Mouse (Mus musculus): ENCODE data around the gene Mc3r. TPM values are rescaled to one million over a fixed set of nuclear protein-coding genes. Genes with fewer than 3 reads are reported as not detected.
A peak's percentile ranks its signal among the peaks of the same experiment; 100 is the strongest.

Mc3r gene
- polyA plus RNA-seq, 1 experiment = 0.29 TPM

- TF ChIP-seq POLR2A (IDR thresholded peaks at IDR 0.05; ENCODE audit: borderline replicate concordance, extremely low read depth, insufficient read depth, insufficient read length, poor library complexity, severe bottlenecking) (no peak), CTCF (IDR thresholded peaks at IDR 0.05; ENCODE audit: borderline replicate concordance, extremely low read depth, insufficient read depth, insufficient read length) (no peak)
- peak; percentile 26 for DNase-seq (ENCODE audit: low read depth)
Measured at GRCm38 (mm10) chr2:172222394-172222785, 25.9 kb upstream of the Mc3r start.

DNA sequence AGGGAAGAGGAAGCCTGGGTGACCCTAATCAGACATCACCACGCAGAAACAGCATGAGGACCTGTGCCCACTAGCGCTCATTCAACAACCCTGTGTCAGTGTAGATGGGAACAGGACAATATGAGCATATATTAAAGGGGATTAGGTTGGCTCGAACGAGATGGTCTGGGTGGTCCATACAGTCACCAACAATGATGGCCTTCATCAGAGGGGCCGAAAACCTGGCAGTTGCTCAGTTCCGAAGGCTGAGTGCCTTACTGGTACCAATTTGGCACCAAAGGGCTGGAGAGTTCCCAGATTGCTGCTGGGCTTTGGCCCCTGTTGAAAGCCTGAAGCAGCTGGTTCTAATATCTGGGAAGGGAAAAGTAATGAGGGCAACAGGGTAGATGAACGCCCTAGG is 25.4 kb upstream of the Mc3r start:
- TF ChIP-seq POLR2A (IDR thresholded peaks at IDR 0.05; ENCODE audit: borderline replicate concordance, extremely low read depth, insufficient read depth, insufficient read length, poor library complexity, severe bottlenecking) = no peak
- TF ChIP-seq CTCF (IDR thresholded peaks at IDR 0.05; ENCODE audit: borderline replicate concordance, extremely low read depth, insufficient read depth, insufficient read length) = no peak
- DNase-seq (ENCODE audit: low read depth) = peak; percentile 87

DNA sequence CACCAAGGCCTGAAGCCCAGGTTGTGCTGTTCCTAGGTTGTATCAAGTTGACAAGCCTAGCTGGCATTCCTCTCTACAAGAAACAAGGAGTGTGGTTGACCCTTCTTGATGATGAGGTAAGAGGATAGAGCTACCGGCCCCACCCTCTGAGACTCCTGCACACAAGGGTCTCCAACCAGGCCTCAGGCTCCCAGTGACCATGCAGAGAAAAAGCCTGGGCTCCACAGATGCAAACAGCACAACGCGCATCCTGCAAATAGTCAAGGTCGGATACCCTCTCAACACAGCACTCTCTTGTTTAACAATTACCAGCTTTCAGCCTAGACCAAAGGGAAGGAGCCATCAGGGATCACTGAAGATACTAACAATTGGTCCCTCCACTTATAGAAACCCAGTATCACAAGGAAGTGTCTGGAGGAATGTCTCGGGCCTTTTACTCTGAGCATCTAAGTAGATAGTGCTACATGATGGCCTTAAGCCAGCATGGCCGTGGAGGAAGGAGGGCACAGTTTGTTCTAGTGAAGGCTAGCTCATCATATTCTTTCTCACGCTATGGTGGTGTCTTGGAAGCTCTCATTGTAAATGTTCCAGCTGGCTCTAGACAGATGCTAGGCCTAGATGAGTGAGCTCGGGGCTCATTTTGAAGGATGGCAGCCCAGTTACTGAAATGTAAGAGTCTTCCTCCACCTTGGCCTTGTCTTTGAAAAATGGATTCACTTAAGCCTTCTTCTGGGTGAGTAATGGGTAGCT is 24.7 kb upstream of the Mc3r start:
- TF ChIP-seq CTCF (IDR thresholded peaks at IDR 0.05; ENCODE audit: borderline replicate concordance, extremely low read depth, insufficient read depth, insufficient read length) (no peak), POLR2A (IDR thresholded peaks at IDR 0.05; ENCODE audit: borderline replicate concordance, extremely low read depth, insufficient read depth, insufficient read length, poor library complexity, severe bottlenecking) (no peak)
- DNase-seq (ENCODE audit: low read depth) = no peak

DNA sequence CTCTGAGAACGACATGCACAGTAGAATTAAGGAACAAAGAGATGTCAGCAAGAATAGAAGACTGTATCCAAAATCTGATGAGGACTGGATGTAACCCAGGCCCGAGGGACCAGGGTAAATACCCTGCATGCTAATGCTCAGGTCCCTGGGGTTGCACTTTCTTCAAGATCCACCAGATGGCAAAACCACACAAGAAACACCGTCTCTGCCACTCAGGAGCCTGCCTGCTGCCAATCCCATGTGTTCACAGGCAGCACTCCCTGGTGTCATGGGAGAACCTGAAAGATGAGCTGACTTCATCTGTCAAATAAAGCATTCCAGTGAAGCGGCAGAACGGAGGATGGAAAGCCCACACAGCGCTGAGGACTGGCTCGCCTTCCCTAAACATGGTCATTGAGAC is 21.3 kb upstream of the Mc3r start:
- TF ChIP-seq CTCF (IDR thresholded peaks at IDR 0.05; ENCODE audit: borderline replicate concordance, extremely low read depth, insufficient read depth, insufficient read length) = peak; percentile 79
- TF ChIP-seq POLR2A (IDR thresholded peaks at IDR 0.05; ENCODE audit: borderline replicate concordance, extremely low read depth, insufficient read depth, insufficient read length, poor library complexity, severe bottlenecking) = no peak
- DNase-seq (ENCODE audit: low read depth) = peak; percentile 91

GRCm38 (mm10) chr2:172227808-172228207 is 20.5 kb upstream of the Mc3r start:
- no peak for DNase-seq (ENCODE audit: low read depth)
- peak; percentile 48; the same call in 1 of the 2 replicates for TF ChIP-seq CTCF (IDR thresholded peaks at IDR 0.05; ENCODE audit: borderline replicate concordance, extremely low read depth, insufficient read depth, insufficient read length)
- TF ChIP-seq POLR2A (IDR thresholded peaks at IDR 0.05; ENCODE audit: borderline replicate concordance, extremely low read depth, insufficient read depth, insufficient read length, poor library complexity, severe bottlenecking) = no peak

- TF ChIP-seq CTCF (IDR thresholded peaks at IDR 0.05; ENCODE audit: borderline replicate concordance, extremely low read depth, insufficient read depth, insufficient read length) = no peak
- no peak for DNase-seq (ENCODE audit: low read depth)
Measured at GRCm38 (mm10) chr2:172229190-172229589, 19.1 kb upstream of the Mc3r start.

- DNase-seq (ENCODE audit: low read depth) = no peak
- TF ChIP-seq CTCF (IDR thresholded peaks at IDR 0.05; ENCODE audit: borderline replicate concordance, extremely low read depth, insufficient read depth, insufficient read length) (no peak), POLR2A (IDR thresholded peaks at IDR 0.05; ENCODE audit: borderline replicate concordance, extremely low read depth, insufficient read depth, insufficient read length, poor library complexity, severe bottlenecking) (no peak)
Measured at GRCm38 (mm10) chr2:172230126-172230525, 18.2 kb upstream of the Mc3r start.

DNA sequence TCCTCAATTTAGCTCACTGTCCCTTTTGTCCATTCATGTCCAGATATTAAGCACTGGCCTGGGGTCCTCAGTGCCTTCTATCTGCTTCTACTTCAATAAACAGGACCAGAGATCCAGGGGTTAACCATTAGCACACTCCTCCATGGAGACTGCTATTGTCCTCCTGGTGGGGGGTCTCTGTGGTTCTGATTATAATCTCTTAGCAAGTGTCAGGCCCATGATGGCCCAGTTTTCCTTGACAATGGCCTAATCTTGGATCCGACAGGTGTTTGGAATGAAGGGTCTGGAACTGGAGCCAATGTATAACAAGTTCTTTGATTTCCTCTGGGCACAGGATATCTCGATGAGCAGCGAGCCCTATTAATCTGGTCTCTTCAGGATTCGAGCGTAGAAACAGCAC is 10.1 kb upstream of the Mc3r start:
- no peak for TF ChIP-seq POLR2A (IDR thresholded peaks at IDR 0.05; ENCODE audit: borderline replicate concordance, extremely low read depth, insufficient read depth, insufficient read length, poor library complexity, severe bottlenecking)
- no peak for TF ChIP-seq CTCF (IDR thresholded peaks at IDR 0.05; ENCODE audit: borderline replicate concordance, extremely low read depth, insufficient read depth, insufficient read length)

GRCm38 (mm10) chr2:172241031-172241430 is 7.3 kb upstream of the Mc3r start:
- TF ChIP-seq POLR2A (IDR thresholded peaks at IDR 0.05; ENCODE audit: borderline replicate concordance, extremely low read depth, insufficient read depth, insufficient read length, poor library complexity, severe bottlenecking) = no peak
- TF ChIP-seq CTCF (IDR thresholded peaks at IDR 0.05; ENCODE audit: borderline replicate concordance, extremely low read depth, insufficient read depth, insufficient read length) = no peak
- DNase-seq (ENCODE audit: low read depth) = peak; percentile 56

More for the DNA sequence above, 10.1 kb upstream of the Mc3r start:
- no peak for DNase-seq (ENCODE audit: low read depth)

GRCm38 (mm10) chr2:172245497-172245896 is 2.8 kb upstream of the Mc3r start:
- peak; percentile 66 for DNase-seq (ENCODE audit: low read depth)
- TF ChIP-seq POLR2A (IDR thresholded peaks at IDR 0.05; ENCODE audit: borderline replicate concordance, extremely low read depth, insufficient read depth, insufficient read length, poor library complexity, severe bottlenecking) = no peak
- no peak for TF ChIP-seq CTCF (IDR thresholded peaks at IDR 0.05; ENCODE audit: borderline replicate concordance, extremely low read depth, insufficient read depth, insufficient read length)

DNA sequence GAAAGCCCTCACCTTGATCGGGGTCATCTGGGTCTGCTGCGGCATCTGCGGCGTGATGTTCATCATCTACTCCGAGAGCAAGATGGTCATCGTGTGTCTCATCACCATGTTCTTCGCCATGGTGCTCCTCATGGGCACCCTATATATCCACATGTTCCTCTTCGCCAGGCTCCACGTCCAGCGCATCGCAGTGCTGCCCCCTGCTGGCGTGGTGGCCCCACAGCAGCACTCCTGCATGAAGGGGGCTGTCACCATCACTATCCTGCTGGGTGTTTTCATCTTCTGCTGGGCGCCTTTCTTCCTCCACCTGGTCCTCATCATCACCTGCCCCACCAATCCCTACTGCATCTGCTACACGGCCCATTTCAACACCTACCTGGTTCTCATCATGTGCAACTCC is 1.0 kb downstream of the Mc3r start:
- DNase-seq (ENCODE audit: low read depth) = no peak
- TF ChIP-seq CTCF (IDR thresholded peaks at IDR 0.05; ENCODE audit: borderline replicate concordance, extremely low read depth, insufficient read depth, insufficient read length) = peak; percentile 45
- no peak for TF ChIP-seq POLR2A (IDR thresholded peaks at IDR 0.05; ENCODE audit: borderline replicate concordance, extremely low read depth, insufficient read depth, insufficient read length, poor library complexity, severe bottlenecking)

DNA sequence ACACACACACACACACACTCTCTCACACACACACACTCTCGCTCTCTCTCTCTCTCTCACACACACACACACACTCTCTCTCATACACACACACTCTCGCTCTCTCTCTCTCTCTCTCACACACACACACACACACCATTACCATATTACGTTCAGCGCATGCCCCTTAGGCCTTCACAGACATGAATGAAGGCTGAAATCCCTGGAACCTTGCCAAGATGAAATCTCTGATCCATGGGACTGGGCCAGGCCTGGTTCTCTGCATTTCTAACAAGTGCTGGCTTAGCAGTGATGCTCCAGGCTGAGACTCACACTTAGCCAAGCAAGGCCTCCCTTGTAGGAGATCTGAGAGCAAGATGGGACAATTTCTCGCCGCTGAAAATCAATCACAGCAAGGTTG is 8.1 kb downstream of the Mc3r start:
- peak; percentile 90 for DNase-seq (ENCODE audit: low read depth)
- TF ChIP-seq POLR2A (IDR thresholded peaks at IDR 0.05; ENCODE audit: borderline replicate concordance, extremely low read depth, insufficient read depth, insufficient read length, poor library complexity, severe bottlenecking) (no peak), CTCF (IDR thresholded peaks at IDR 0.05; ENCODE audit: borderline replicate concordance, extremely low read depth, insufficient read depth, insufficient read length) (no peak)

Data from brain, embryonic 14.5 days (tissue).